Mouse (Mus musculus): ENCODE measurements around the gene Mboat2. TPM values are rescaled to one million over a fixed set of nuclear protein-coding genes. Genes with fewer than 3 reads are reported as not detected.

Mboat2 gene
- polyA plus RNA-seq, 1 experiment, result not detected

DNA sequence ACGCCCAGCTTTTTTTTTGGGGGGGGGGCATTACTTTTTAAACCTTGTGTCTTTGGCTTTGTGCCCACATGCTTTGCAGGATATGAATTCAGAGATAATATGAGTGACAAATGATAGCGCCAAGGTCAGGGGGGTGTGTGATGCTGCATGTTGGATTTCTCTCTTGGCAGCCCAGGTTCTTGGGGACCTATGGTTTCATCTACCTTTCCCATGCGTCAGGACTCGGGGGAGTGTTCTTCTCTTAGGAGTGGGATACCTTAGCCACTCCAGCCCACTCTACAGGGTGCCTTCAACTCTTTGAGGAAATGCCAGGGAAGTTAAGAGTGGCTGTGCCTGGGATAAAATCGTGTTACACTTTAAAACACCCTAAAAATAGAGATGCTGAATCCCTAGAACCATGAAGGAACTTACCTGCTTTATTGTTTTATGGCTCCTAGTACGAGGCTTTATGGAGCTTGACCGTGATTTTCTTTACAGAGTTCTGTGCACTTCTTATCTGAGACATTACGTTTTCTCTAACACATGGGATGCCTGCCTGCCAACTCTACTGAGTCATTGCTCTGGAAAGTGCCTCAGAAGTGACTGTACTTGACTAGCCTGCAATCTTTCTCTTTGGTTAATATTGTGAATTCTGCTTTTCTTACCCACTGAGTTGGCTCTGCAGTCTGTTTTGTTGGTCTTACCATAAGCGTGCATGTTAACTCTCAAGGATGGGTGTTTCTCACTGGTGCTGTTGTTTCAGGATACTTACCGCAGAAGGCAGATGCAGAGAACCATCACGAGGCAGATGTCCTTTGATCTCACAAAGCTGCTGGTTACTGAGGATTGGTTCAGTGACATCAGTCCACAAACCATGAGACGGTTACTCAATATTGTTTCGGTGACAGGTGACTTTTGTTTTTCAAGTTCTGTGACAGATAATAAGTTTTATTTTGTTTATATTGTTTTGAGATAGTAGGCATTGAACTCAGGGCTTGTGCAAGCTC is 182.2 kb downstream of the Mboat2 start:
- Histone ChIP-seq H3K4me3 (ENCODE audit: insufficient read depth, low read depth, low read length) (no peak overlapping the region), H3K27ac (ENCODE audit: insufficient read depth, low read depth, low read length) (no peak overlapping the region), H3K4me1 (ENCODE audit: control insufficient read depth, insufficient read depth, low read length) (peaks cover 3% of the 10 kb centered on the region; the same call in 1 of the 2 replicates)
- no peak for TF ChIP-seq CTCF (IDR thresholded peaks at IDR 0.05; ENCODE audit: insufficient read depth, low read depth, low read length)
- no peak for TF ChIP-seq POLR2A (IDR thresholded peaks at IDR 0.05; ENCODE audit: insufficient read depth, low read depth, low read length)
- WGBS, result 79% methylated on average over 13 of the region's 13 CpGs

Other genes with a start within 250 kb of the Mboat2 start
- not detected in 2 replicates for gene Klf11, start 179.6 kb upstream of the Mboat2 start, polyA plus RNA-seq (2012; ENCODE audit: insufficient read depth, insufficient read length, low replicate concordance, missing spikeins)
- gene Cys1, start 149.1 kb upstream of the Mboat2 start, polyA plus RNA-seq (2012; ENCODE audit: insufficient read depth, insufficient read length, low replicate concordance, missing spikeins), result not detected in 2 replicates
- gene Rrm2, start 122.6 kb upstream of the Mboat2 start, polyA plus RNA-seq (2012; ENCODE audit: insufficient read depth, insufficient read length, low replicate concordance, missing spikeins), result not detected in 2 replicates
- gene Kidins220, start 144.0 kb downstream of the Mboat2 start, polyA plus RNA-seq (2012; ENCODE audit: insufficient read depth, insufficient read length, low replicate concordance, missing spikeins), result 235 and 458 TPM in 2 replicates